Mouse (Mus musculus) thymus, adult 2 months (tissue): Measurements from ENCODE around the gene Kndc1. TPM values are rescaled to one million over a fixed set of nuclear protein-coding genes. Genes with fewer than 3 reads are reported as not detected.

Experiments
- DNase-seq: peaks from one replicate; pipeline ENCODE4 v3.0.0; 2021
- H3K27ac ChIP-seq: fragments of 200-500 bp; 2 replicates; pipeline ENCODE4 v1.5.1; 2012; ENCODE audit warnings: low read length, control low read depth; ENCODE audit not compliant: control insufficient read depth, insufficient read depth
- H3K27me3 ChIP-seq: fragments of 200-500 bp; 2 replicates; pipeline ENCODE4 v1.6.1; 2012; ENCODE audit warnings: mild to moderate bottlenecking, low read length, moderate library complexity, mixed read lengths; ENCODE audit not compliant: control insufficient read depth, insufficient read depth
- H3K36me3 ChIP-seq: fragments of 200-500 bp; 2 replicates; pipeline ENCODE4 v1.6.1; 2012; ENCODE audit warnings: mild to moderate bottlenecking, low read length, moderate library complexity; ENCODE audit not compliant: control insufficient read depth, insufficient read depth
- H3K4me1 ChIP-seq: fragments of 200-500 bp; replicated peaks from 2 replicates; pipeline ENCODE4 v1.6.1; 2012; ENCODE audit warnings: low read length; ENCODE audit not compliant: control insufficient read depth, insufficient read depth
- H3K4me3 ChIP-seq: fragments of 200-500 bp; 2 replicates; pipeline ENCODE4 v1.5.1; 2012; ENCODE audit warnings: mild to moderate bottlenecking, low read length, control low read depth, moderate library complexity; ENCODE audit not compliant: control insufficient read depth, insufficient read depth
- CTCF ChIP-seq: fragments of 200-500 bp; IDR thresholded peaks from 2 replicates; pipeline ENCODE4 v1.5.1; 2012; ENCODE audit warnings: mild to moderate bottlenecking, control low read depth, low read length, moderate library complexity, borderline replicate concordance; ENCODE audit not compliant: control insufficient read depth, poor library complexity, insufficient read depth; ENCODE audit errors: extremely low read depth
- POLR2A ChIP-seq: fragments of 200-500 bp; IDR thresholded peaks from 2 replicates; pipeline ENCODE4 v1.6.1; 2012; ENCODE audit warnings: mild to moderate bottlenecking, low read length, control low read depth, moderate library complexity; ENCODE audit not compliant: control insufficient read depth, poor library complexity, insufficient read depth; ENCODE audit errors: extremely low read depth
- WGBS: fragments of 180-500 bp; shearing (Covaris S2); methylation state at CpG from one replicate; pipeline ENCODE4 v1.1.7; 2018; 5-methylcytosine and 5-hydroxymethylcytosine counted together
- polyA plus RNA-seq: library from polyadenylated mRNA; depleted of rRNA; stranded (reverse); fragments of >200 nt; gene quantifications from 2 replicates; pipeline ENCODE4 v1.2.3, GENCODE M21; 2012

Kndc1 gene
- polyA plus RNA-seq, 1 experiment, result 4.8 TPM

GRCm38 (mm10) chr7:139969348-139970130, 75.0 kb downstream of the Kndc1 start:
- Histone ChIP-seq H3K27me3 (no peaks in the 10 kb centered on the region), H3K4me1 (peaks cover 19% of the 10 kb centered on the region), H3K27ac (no peak overlapping the region), H3K36me3 (no peaks in the 10 kb centered on the region), H3K4me3 (no peak overlapping the region)
- WGBS, result 48% methylated on average over 10 of the region's 10 CpGs
- peak; percentile 74 for DNase-seq
- TF ChIP-seq CTCF, result no peak
- no peak for TF ChIP-seq POLR2A

DNA sequence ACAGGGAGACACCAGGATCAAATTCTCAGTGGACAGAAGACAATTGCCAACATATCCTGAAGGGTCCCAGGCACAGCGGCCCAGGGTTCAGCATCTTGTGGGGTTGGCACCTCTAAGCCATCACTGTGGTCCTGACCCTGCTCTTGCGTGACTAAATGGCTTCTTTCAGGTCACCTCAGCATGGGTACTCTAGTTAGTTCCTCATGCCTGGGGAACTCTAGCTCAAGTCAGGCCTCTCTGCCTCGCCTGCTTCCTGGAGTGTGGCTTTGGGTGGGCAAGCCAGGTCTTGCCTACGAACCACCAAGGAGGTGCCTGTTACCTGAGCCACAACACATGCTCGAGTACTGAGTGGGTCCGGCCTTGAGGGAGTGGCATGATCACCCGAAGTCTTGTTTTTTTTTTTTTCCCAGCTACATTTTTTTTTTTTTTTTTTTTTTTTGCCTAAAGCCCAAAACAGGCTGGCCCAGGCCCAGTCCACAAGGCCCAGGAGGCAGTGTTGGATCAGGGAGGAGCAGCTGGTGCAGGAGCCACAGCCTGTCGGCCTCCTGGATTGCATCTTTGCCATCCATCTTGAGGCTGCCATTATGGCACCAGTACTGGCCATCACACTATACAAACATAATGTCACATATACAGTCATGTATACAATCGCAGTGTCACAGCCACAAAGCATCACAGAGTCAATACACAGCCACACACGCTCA, 75.9 kb downstream of the Kndc1 start:
- TF ChIP-seq CTCF (no peak), POLR2A (no peak)
- H3K4me3 ChIP-seq, result no peak overlapping the region

GRCm38 (mm10) chr7:139970979-139971378, 76.5 kb downstream of the Kndc1 start:
- Histone ChIP-seq H3K4me1 (peaks cover 22% of the 10 kb centered on the region), H3K4me3 (no peak overlapping the region), H3K27me3 (no peaks in the 10 kb centered on the region), H3K36me3 (no peaks in the 10 kb centered on the region), H3K27ac (0 out of 2 replicates have a peak overlapping the region, but pooled peaks have one; percentile 36)
- TF ChIP-seq CTCF, result no peak
- no peak for TF ChIP-seq POLR2A
- DNase-seq, result no peak
- 19% methylated on average over 5 of the region's 5 CpGs for WGBS

More for the DNA sequence above, 75.9 kb downstream of the Kndc1 start:
- Histone ChIP-seq H3K36me3 (no peaks in the 10 kb centered on the region), H3K4me1 (peaks cover 22% of the 10 kb centered on the region), H3K27me3 (no peaks in the 10 kb centered on the region), H3K27ac (no peak overlapping the region)
- 64% methylated on average over 10 of the region's 10 CpGs for WGBS
- DNase-seq, result no peak

DNA sequence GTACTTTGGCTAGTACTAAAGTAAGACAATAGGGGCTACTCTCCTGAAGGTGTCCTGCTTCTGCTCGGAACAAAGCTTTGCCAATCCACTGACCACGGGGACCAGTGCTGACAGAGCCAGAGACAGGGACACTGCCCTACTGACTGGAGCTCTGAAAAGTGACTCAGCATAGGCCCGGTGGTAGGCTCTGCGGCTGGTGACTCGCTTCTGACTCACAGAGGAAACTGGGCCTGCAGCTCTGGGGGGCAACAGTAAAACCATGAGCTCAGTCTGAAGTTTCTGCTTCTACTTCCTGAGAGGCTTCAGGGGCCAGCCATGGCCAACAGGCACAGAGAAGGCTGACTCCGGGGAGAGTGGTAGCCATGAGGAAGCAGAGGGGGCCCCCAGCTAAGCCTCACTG, 76.9 kb downstream of the Kndc1 start:
- no peak for DNase-seq
- Histone ChIP-seq H3K4me1 (peaks cover 22% of the 10 kb centered on the region), H3K27me3 (no peaks in the 10 kb centered on the region), H3K27ac (peak overlapping the region; percentile 36; the same call in 1 of the 2 replicates), H3K36me3 (no peaks in the 10 kb centered on the region), H3K4me3 (no peak overlapping the region)
- whole genome bisulfite sequencing, result 15% methylated on average over 6 of the region's 6 CpGs
- no peak for TF ChIP-seq POLR2A
- TF ChIP-seq CTCF, result no peak

- Histone ChIP-seq H3K36me3 (no peaks in the 10 kb centered on the region), H3K27ac (no peak overlapping the region), H3K27me3 (no peaks in the 10 kb centered on the region), H3K4me3 (no peak overlapping the region), H3K4me1 (peaks cover 22% of the 10 kb centered on the region)
- no peak for TF ChIP-seq CTCF
- TF ChIP-seq POLR2A, result no peak
- no peak for DNase-seq
These were observed 78.4 kb downstream of the Kndc1 start for GRCm38 (mm10) chr7:139972923-139973331.

DNA sequence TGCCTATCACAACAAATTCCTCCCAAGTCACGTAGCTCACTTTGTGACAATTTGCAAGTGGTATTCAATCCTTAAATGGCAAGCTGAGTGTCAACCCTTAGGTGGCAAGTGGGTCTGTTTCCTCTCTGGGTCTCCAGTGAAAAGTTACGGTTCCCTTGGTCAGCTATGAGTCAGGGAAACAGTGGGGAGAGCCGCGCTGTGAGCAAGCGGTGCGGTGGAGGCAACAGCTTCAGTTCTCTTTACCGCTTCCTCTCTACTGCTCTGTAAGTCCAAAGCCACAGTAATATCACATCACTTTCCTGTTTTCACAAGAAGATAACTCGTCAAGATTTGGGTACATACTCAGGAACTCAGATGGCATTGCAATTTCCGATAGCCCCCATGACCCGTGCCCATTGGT, 79.8 kb downstream of the Kndc1 start:
- WGBS, result 11% methylated on average over 10 of the region's 10 CpGs
- TF ChIP-seq POLR2A, result no peak
- H3K36me3 ChIP-seq, result no peaks in the 10 kb centered on the region
- peaks cover 31% of the 10 kb centered on the region for H3K4me1 ChIP-seq
- no peaks in the 10 kb centered on the region for H3K27me3 ChIP-seq
- H3K27ac ChIP-seq, result peak overlapping the region; percentile 26; the same call in 1 of the 2 replicates
- DNase-seq, result no peak
- H3K4me3 ChIP-seq, result no peak overlapping the region
